Mouse (Mus musculus): ENCODE measurements around the gene Cyp2c69. TPM values are rescaled to one million over a fixed set of nuclear protein-coding genes. Genes with fewer than 3 reads are reported as not detected.
"Not testable (repeated sequence)": the region's sequence is repeated elsewhere in the genome, so short reads cannot be mapped to it uniquely, and the experiment has no call there.

Cyp2c69 gene
- polyA plus RNA-seq (2015; fragmentation: Nextera tagmentation; extraction: Ambion mirVana), result not detected in 2 replicates

DNA sequence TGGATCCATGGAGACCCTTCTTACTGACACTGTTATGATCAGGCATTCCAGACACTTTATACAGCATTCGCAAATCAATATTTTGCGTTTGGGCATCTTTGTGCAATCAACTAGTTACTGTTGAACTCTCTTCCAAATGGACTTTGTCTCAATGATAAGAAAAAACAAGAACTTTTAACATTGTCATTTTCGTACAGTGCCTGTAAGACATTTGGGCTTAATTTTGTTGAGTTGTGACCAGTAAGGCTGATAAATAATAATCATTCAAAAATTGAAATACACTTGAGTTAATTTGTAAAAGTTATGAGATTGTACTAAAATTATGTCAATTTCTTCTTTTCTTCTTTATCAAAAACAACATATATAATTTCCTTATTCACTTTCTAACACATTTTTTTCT lies at the start of gene Cyp2c69:
Cyp2c69 (minus strand) TSS at position 101 of the 400 bp plus-strand sequence.
- H3K36me3 ChIP-seq (ENCODE audit: control insufficient read depth, insufficient read depth), result not testable (repeated sequence)

DNA sequence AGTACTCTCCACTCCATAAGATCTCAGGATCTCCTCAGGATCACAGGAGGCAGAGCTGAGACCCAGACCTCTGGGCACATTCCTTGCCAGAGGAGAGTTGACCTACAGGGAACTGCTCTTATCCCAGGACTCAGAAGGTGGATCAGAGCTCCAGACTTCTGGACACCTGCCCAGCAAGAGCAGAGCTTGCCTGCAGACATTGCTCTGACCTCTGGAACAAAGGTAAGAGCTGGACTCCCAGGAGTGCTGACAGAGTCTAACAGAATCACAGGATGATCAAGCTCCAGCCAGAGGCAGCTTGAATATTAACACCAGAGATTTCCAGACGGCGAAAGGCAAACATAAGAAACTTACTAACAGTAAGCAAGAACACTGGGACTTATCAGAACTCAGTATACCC lies 48.8 kb upstream of the Cyp2c69 start:
- WGBS, result 80% methylated on average over 2 of the region's 2 CpGs
- H3K27ac ChIP-seq (ENCODE audit: low read length), result no peak overlapping the region
- H3K27me3 ChIP-seq (replicated peaks; ENCODE audit: control insufficient read depth, insufficient read depth, low read length), result no peaks in the 10 kb centered on the region
- H3K4me1 ChIP-seq (replicated peaks; ENCODE audit: control insufficient read depth, insufficient read depth, low read length), result no peaks in the 10 kb centered on the region
- H3K4me3 ChIP-seq (replicated peaks; ENCODE audit: low read length), result no peak overlapping the region
- H3K4me2 ChIP-seq (ENCODE audit: low read length), result no peak overlapping the region
- H3K36me3 ChIP-seq (ENCODE audit: control insufficient read depth, insufficient read depth), result no peaks in the 10 kb centered on the region
- H3K9ac ChIP-seq (replicated peaks; ENCODE audit: low read depth, low read length), result no peak overlapping the region
- H3K9me3 ChIP-seq (ENCODE audit: control insufficient read depth, low read length), result no peaks in the 10 kb centered on the region
- ATAC-seq, result no peak

More for the DNA sequence above, at the start of gene Cyp2c69:
- not testable (repeated sequence) for H3K4me1 ChIP-seq (replicated peaks; ENCODE audit: control insufficient read depth, insufficient read depth, low read length); H3K4me3 ChIP-seq (replicated peaks; ENCODE audit: low read length); H3K9ac ChIP-seq (replicated peaks; ENCODE audit: low read depth, low read length); H3K27me3 ChIP-seq (replicated peaks; ENCODE audit: control insufficient read depth, insufficient read depth, low read length); ATAC-seq; H3K9me3 ChIP-seq (ENCODE audit: control insufficient read depth, low read length); H3K4me2 ChIP-seq (ENCODE audit: low read length); H3K27ac ChIP-seq (ENCODE audit: low read length)
- 93% methylated on average over 3 of the region's 3 CpGs for WGBS

DNA sequence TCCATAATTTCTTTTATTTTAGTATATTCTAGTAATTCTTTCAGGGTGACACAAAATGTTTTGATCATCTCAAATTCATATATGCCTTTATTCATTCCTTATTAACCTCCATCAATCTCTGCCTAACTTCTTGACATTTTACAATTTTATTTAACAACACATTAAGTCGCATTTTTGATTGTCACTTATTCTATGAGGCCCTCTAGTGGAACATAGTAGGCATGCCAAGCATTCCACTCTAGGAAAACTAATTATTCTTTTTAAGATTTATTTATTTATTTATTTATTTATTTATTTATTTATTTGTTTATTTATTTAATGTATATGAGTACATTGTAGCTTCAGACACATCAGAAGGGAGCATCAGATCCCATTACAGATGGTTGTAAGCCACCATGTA lies 43.4 kb upstream of the Cyp2c69 start:
- Histone ChIP-seq H3K9me3 (ENCODE audit: control insufficient read depth, low read length) (no peaks in the 10 kb centered on the region), H3K9ac (replicated peaks; ENCODE audit: low read depth, low read length) (no peak overlapping the region), H3K4me1 (replicated peaks; ENCODE audit: control insufficient read depth, insufficient read depth, low read length) (no peaks in the 10 kb centered on the region), H3K4me2 (ENCODE audit: low read length) (no peak overlapping the region), H3K27me3 (replicated peaks; ENCODE audit: control insufficient read depth, insufficient read depth, low read length) (no peaks in the 10 kb centered on the region), H3K27ac (ENCODE audit: low read length) (no peak overlapping the region), H3K4me3 (replicated peaks; ENCODE audit: low read length) (no peak overlapping the region), H3K36me3 (ENCODE audit: control insufficient read depth, insufficient read depth) (no peaks in the 10 kb centered on the region)
- WGBS, result 56% methylated on average over 1 of the region's 1 CpGs
- ATAC-seq, result no peak

DNA sequence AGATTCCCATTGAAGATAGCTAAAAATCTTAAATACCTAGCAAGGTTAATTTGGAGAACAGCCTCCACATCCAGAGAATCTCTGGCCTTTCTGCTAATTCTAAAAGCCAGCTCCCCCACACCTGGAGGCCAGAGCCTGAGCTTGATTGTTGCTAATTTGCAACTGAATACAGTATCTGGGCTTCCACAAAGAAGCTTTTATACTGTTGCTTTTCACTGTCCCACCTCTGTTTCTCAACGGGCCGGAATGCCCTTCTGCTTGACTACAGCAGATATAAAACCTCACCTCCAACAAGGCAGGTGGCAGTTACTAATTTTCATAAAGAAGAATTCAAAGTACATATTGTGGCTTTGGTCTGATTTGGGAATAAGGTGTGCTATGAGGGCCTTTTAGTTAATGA lies 15.1 kb upstream of the Cyp2c69 start:
- whole genome bisulfite sequencing, result 59% methylated on average over 2 of the region's 2 CpGs
- Histone ChIP-seq H3K4me2 (ENCODE audit: low read length) (no peak overlapping the region), H3K9me3 (ENCODE audit: control insufficient read depth, low read length) (no peaks in the 10 kb centered on the region), H3K9ac (replicated peaks; ENCODE audit: low read depth, low read length) (no peak overlapping the region), H3K36me3 (ENCODE audit: control insufficient read depth, insufficient read depth) (no peaks in the 10 kb centered on the region), H3K27me3 (replicated peaks; ENCODE audit: control insufficient read depth, insufficient read depth, low read length) (no peaks in the 10 kb centered on the region), H3K4me1 (replicated peaks; ENCODE audit: control insufficient read depth, insufficient read depth, low read length) (no peaks in the 10 kb centered on the region), H3K27ac (ENCODE audit: low read length) (no peak overlapping the region), H3K4me3 (replicated peaks; ENCODE audit: low read length) (no peak overlapping the region)
- ATAC-seq, result no peak

DNA sequence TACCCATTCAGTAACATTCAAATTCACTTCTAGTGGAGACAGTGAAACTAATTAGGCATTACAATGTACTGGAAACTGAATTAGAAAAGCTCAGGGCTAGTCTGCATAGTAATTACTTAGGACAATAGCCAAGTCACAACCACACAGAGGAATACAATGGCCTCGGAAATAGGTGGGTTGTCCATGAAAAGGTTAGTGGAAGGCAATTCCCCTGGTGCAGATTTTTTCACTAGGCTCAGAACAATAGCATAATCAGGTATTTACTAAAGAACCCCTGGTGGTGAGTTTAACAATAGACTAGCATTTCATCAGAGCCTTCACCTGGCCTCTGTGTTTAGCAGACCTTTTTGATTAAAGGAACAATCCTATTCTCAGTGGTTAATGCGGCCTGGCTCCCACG lies 3.5 kb upstream of the Cyp2c69 start:
- not testable (repeated sequence) for H3K27ac ChIP-seq (ENCODE audit: low read length); ATAC-seq; H3K4me2 ChIP-seq (ENCODE audit: low read length); H3K4me1 ChIP-seq (replicated peaks; ENCODE audit: control insufficient read depth, insufficient read depth, low read length); H3K9ac ChIP-seq (replicated peaks; ENCODE audit: low read depth, low read length); H3K36me3 ChIP-seq (ENCODE audit: control insufficient read depth, insufficient read depth); H3K9me3 ChIP-seq (ENCODE audit: control insufficient read depth, low read length); H3K27me3 ChIP-seq (replicated peaks; ENCODE audit: control insufficient read depth, insufficient read depth, low read length); H3K4me3 ChIP-seq (replicated peaks; ENCODE audit: low read length)
- WGBS, result 46% methylated on average over 3 of the region's 3 CpGs

DNA sequence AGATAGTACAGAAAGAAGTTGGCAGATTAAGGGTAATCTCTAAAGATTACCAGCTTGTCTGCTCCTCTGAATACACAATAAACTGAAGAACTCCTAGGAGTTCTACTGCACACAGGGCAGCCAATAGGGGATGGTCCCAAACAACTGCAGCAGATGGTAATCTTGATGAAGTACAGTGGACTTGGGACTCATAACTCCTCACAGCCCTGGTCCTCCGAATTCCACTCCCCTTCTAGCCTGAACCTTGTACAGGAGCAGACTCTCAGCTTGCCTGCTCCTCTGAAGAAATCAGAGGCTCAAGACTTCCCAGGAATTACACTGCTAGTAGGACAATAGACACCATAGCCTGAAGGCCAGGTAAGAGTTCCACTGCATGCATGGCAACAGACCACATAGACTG lies 20.5 kb downstream of the Cyp2c69 start:
- Histone ChIP-seq H3K9ac (replicated peaks; ENCODE audit: low read depth, low read length) (no peak overlapping the region), H3K9me3 (ENCODE audit: control insufficient read depth, low read length) (no peaks in the 10 kb centered on the region), H3K36me3 (ENCODE audit: control insufficient read depth, insufficient read depth) (no peaks in the 10 kb centered on the region), H3K27ac (ENCODE audit: low read length) (no peak overlapping the region), H3K4me2 (ENCODE audit: low read length) (no peak overlapping the region), H3K4me1 (replicated peaks; ENCODE audit: control insufficient read depth, insufficient read depth, low read length) (no peaks in the 10 kb centered on the region), H3K27me3 (replicated peaks; ENCODE audit: control insufficient read depth, insufficient read depth, low read length) (no peaks in the 10 kb centered on the region), H3K4me3 (replicated peaks; ENCODE audit: low read length) (no peak overlapping the region)
- no peak for ATAC-seq
- 67% methylated on average over 1 of the region's 1 CpGs for WGBS

DNA sequence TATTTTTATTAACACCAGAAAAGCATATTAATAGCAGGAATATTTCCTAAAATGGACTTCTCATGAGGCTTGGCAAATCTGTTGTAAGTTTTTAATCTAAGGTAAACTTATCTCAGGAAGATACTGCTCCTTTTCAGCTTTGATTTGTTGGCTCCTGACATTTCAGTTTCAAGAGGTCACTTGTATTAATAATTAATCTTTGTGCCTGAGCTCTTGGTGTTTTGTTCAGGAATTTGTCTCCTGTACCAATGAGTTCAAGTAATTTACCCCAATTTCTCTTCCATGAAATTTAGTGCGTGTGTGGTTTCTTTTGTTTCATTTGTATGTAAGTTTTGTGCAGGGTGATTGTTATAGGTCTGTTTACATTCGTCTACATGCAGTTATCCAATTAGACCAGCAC lies 65.7 kb downstream of the Cyp2c69 start:
- H3K4me2 ChIP-seq (ENCODE audit: low read length); H3K4me1 ChIP-seq (replicated peaks; ENCODE audit: control insufficient read depth, insufficient read depth, low read length); H3K9ac ChIP-seq (replicated peaks; ENCODE audit: low read depth, low read length); H3K9me3 ChIP-seq (ENCODE audit: control insufficient read depth, low read length); H3K27ac ChIP-seq (ENCODE audit: low read length); H3K4me3 ChIP-seq (replicated peaks; ENCODE audit: low read length); H3K36me3 ChIP-seq (ENCODE audit: control insufficient read depth, insufficient read depth); ATAC-seq; H3K27me3 ChIP-seq (replicated peaks; ENCODE audit: control insufficient read depth, insufficient read depth, low read length): not testable (repeated sequence)
- WGBS, result 80% methylated on average over 2 of the region's 2 CpGs

GRCm38 (mm10) chr19:39816400-39816799 lies 70.2 kb downstream of the Cyp2c69 start:
- 97% methylated on average over 1 of the region's 1 CpGs for WGBS
- not testable (repeated sequence) for H3K9me3 ChIP-seq (ENCODE audit: control insufficient read depth, low read length); H3K27ac ChIP-seq (ENCODE audit: low read length); H3K4me2 ChIP-seq (ENCODE audit: low read length); H3K27me3 ChIP-seq (replicated peaks; ENCODE audit: control insufficient read depth, insufficient read depth, low read length); H3K4me3 ChIP-seq (replicated peaks; ENCODE audit: low read length); H3K9ac ChIP-seq (replicated peaks; ENCODE audit: low read depth, low read length); ATAC-seq; H3K4me1 ChIP-seq (replicated peaks; ENCODE audit: control insufficient read depth, insufficient read depth, low read length); H3K36me3 ChIP-seq (ENCODE audit: control insufficient read depth, insufficient read depth)

DNA sequence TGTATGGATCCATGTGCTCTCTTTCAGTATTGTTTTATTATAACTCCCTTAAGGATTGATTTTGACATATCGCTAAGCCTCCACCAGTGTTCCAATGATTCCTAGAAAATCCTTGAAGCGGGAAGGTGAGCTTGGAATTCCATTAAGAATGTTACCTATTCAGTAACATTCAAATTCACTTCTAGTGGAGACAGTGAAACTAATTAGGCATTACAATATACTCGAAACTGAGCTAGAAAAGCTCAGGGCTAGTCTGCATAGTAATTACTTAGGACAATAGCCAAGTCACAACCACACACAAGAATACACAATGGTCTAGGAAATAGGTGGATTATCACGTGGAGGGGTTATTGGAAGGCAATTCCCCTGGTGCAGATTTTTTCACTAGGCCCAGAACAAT lies 70.6 kb downstream of the Cyp2c69 start:
- H3K27ac ChIP-seq (ENCODE audit: low read length); H3K4me1 ChIP-seq (replicated peaks; ENCODE audit: control insufficient read depth, insufficient read depth, low read length); H3K36me3 ChIP-seq (ENCODE audit: control insufficient read depth, insufficient read depth); H3K9me3 ChIP-seq (ENCODE audit: control insufficient read depth, low read length); H3K4me2 ChIP-seq (ENCODE audit: low read length); H3K9ac ChIP-seq (replicated peaks; ENCODE audit: low read depth, low read length); H3K27me3 ChIP-seq (replicated peaks; ENCODE audit: control insufficient read depth, insufficient read depth, low read length); ATAC-seq; H3K4me3 ChIP-seq (replicated peaks; ENCODE audit: low read length): not testable (repeated sequence)
- 33% methylated on average over 4 of the region's 4 CpGs for WGBS

DNA sequence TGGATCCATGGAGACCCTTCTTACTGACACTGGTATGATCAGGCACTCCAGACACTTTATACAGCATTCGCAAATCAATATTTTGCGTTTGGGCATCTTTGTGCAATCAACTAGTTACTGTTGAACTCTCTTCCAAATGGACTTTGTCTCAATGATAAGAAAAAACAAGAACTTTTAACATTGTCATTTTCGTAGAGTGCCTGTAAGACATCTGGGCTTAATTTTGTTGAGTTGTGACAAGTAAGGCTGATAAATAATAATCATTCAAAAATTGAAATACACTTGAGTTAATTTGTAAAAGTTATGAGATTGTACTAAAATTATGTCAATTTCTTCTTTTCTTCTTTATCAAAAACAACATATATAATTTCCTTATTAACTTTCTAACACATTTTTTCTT lies 73.9 kb downstream of the Cyp2c69 start, which contains the start of gene Cyp2c40:
Cyp2c40 (minus strand) TSS at position 101 of the 400 bp plus-strand sequence.
- 92% methylated on average over 3 of the region's 3 CpGs for whole genome bisulfite sequencing

More for the DNA sequence above, 73.9 kb downstream of the Cyp2c69 start, which contains the start of gene Cyp2c40:
- H3K27me3 ChIP-seq (replicated peaks; ENCODE audit: control insufficient read depth, insufficient read depth, low read length); H3K4me1 ChIP-seq (replicated peaks; ENCODE audit: control insufficient read depth, insufficient read depth, low read length); H3K27ac ChIP-seq (ENCODE audit: low read length); H3K36me3 ChIP-seq (ENCODE audit: control insufficient read depth, insufficient read depth); H3K4me2 ChIP-seq (ENCODE audit: low read length); ATAC-seq; H3K4me3 ChIP-seq (replicated peaks; ENCODE audit: low read length); H3K9ac ChIP-seq (replicated peaks; ENCODE audit: low read depth, low read length); H3K9me3 ChIP-seq (ENCODE audit: control insufficient read depth, low read length): not testable (repeated sequence)

All from forebrain, embryonic 16.5 days (tissue).